Mouse (Mus musculus): ENCODE measurements around the gene Pitpnm3.

The Pitpnm3 gene

DNA sequence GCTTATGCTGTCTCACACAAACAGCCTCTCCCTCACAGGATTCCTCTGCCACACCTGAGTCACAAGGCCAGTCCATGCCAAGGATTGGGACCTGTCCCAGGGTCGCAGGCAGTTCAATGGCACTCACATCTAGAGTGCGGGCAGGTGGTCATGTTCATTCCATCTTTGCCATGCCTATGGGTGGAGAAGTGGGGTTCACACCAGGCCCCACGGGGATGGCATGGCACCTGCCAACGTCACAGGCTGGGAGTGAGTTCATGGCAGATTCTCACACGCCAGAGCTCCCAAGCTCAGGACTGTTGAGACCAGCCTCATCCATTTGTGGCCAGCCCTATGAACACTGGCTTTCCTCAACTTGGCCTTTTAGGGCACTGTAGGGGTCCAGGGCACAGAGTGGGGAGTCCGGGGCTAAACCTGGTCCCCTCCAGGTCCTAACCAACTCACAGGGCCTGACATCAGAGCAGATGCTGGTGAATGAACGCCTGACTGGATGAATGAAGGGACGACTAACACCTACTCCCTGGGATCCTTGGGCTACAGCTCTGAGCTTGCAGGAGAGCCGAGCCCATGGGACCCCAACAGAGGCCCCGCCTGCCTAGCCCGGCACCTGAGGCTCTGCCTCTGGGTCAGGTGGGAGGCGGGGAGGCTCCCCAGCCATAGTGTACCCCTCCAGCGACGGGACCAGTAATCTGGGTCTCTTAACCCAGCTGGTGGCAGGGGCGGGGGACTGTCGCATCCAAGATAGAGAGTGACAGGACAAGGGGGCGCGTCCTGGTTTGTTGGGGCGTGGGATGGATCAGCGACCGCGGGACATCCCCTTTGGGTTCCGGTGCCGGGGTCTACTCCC, 819 bp downstream of the Pitpnm3 start:
- DNase-seq: no peak

DNA sequence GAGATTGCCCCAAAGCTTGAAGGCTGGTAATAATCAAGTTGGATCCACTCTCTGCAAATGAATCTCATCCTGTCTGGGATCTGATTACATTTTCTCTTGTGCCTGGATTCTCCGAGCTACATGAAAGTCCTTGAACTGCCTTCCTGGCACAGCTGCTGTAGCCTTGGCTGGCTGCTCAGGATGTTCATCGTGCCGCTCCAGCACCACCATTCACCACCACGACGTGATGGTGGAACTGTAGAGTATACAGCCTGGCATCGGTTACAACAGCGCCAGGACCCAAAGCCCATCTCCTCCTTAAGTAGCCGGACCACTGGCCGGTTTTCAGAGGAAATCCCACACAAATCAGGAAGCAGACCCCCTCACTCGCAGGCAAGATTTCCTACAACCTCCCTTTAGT, 2.5 kb downstream of the Pitpnm3 start:
- DNase-seq: no peak

DNA sequence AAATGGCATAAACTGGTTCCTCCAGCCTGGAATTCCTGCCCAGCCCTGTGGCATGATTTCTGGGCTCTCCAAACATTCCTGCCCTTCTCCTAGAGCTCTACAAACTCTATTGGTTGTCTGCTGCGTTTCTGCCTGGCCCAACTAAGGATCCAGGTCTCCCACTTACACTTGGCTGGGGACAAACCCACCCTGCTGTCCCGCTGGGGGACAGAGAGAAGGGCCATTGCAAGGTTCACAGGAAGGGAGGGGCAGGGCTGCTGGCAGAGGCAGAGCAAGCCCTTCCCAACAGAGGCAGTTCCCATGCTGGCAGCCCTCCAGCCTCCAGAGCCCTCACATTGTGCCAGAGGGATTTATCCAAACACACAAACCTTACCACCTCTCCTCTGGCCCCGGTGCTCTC, 3.3 kb downstream of the Pitpnm3 start:
- peak; percentile 64 to 70 for DNase-seq

DNA sequence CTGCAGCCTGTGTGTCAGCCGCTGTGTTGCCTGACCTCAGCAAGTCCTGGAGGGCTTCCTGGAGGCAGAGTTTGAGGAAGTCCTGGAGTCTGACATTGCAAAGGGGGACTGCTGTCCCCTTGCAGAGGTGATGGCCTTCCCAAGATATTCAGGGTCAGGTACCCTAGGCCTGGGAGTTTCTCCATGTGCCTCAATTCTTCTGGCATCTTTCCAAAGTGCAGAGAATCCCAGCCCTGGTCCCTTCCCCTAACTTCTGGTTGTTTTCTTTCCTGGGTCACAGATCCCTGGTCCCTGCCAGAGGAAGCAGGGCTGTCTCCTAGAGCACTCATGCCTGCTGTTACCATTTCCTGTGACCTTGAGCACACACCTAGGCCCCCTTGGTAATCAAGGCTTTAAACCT, 3.9 kb downstream of the Pitpnm3 start:
- no peak for DNase-seq

DNA sequence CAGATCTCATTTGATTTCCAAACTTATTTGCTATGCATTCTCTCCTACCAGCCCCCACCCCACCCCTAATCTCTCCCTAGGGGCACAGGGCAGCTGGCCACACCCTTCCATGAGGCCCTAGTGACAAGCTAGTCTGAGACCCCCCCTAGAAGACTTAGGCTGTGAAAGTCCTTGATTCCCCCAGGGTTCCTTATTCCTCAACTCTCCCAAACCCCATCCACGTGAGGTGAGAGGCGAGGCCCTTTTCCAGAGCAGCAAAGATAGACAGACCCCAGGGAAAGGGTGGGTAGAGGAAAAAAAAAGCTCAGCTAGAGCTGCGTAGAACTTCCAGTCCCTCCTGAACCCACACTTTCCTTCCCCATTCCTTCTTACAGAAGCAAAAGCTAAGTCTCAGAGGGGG, 4.7 kb downstream of the Pitpnm3 start:
- no peak for DNase-seq

DNA sequence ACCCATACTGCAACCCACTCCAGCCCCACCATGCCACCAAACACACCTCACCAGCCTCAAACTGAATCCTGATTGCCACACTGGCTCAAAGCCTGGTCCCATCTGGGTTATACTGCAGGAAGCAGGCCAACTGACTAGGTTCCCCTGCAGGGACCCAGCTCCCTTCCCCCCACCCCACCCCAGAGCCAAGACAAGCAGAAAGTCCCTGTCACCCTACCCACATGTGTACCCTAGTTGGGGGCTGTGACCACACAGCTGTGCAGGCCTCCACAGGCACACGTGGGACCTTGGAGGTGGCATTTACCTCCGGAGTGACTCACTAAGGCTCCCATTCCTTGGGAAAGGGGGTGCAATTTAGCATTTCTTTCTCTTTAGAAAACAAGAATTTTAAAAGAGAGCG, 5.1 kb downstream of the Pitpnm3 start:
- DNase-seq: no peak

DNA sequence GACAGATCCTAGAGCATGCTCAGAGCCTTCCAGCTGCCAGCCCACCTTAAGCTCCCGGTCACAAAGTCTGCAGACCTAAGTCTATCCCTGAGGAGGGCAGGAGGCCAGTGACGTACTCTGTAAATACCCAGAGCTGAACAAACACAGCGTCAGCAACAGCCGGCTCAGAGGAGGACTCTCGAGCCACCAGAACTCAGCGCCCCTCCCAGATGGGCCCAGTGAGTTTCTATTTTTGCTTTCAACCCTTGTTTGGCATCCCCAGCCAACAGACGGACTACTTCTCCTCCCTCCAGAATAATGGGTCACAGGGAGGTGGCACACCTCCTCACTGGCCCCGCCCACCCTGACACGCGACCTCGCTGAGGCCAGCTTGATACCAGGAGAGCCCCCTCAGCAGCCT, 5.6 kb downstream of the Pitpnm3 start:
- DNase-seq: no peak

DNA sequence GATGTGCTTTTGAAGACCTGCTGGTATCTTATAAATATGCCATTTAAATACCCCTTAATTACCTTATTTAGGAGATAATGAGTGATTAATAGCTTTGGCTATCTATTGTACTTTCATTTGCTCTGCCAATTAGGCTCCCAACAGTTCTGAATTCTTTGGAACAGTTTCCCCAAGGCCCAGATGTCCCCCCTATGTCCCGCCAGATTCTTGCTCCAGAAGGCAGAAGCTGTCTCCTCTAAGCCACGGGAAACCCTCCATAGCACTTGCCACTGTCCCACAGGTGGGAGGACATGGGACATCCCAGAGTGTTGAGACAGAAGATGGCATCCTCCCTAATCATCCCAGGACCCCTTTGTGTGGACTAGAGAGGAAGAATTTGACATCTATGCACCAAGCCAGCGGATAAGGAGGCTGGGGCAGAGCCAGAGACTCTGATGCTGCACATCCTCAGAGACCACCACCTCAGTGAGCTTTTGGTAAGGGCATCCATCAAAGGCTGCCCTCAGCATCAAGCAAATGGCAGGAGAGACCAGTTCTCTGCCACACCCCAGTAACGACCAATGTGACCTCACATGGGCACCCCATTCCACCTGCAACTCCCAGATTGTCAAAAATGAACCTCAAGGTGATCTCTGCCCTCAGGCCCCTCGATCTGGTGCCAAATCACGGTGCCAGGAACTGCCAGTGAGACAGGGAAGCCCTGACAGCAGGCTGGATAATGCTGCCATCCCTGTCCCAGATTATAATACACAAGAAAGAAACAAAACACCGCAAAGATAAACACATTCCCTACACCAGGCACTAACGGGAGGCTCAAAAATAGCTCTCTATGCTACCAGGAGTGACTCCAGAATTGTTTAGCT, 6.3 kb downstream of the Pitpnm3 start:
- DNase-seq: no peak

DNA sequence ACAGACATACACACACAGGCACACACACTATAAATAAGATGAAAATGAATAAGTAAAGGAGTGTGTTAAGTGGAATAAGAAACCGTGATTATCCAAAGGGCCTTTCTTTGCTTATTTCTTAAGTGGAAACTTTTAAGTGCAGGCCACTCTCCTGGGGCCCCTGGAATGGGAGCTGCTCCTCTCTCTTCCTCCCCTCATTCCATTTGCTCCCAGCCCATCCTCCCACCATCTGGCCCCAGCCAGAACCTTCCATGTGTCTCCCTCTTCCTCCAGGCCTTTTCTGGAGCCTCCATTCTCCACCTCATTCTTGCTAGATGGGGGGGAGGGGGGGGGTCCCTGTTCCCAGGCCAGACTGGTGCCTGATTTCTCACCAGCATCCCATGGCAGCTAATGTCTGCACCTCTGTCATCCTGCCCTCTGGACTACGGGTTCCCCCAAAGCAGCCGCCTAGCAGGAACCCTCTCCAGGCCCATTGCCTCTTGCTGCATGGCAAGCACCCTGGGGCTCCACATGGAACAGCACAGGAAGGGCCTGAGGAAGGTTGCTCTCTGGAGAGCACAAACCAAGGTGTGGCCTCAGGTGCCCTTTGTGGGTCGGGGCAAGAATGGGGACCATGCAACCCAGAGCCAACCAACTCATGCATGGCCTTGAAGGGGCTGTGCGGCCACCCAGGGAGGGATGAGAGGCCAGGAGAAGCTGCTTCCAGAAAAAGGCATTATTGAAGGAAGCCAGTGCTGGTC, 8.0 kb downstream of the Pitpnm3 start:
- DNase-seq: no peak

DNA sequence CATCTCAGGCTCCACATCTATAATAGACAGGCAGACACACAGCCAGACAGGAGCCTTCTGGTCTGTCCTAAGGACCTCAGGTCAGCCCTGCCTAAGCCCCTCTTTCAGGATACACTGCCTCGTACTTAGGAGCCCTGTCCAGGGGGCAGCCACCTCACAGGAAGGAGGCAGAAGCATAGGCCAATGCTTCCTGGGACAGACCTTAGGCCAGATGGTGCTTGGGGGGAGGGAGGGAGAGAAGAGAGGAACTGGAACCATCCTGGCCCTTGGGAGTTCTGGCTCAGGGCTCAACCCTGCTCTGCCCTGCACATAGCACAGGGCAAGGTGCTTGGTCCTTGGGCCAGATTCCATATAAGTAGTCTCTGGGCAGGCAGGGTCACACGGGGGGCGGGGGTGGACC, 9.8 kb downstream of the Pitpnm3 start:
- no peak for DNase-seq

DNA sequence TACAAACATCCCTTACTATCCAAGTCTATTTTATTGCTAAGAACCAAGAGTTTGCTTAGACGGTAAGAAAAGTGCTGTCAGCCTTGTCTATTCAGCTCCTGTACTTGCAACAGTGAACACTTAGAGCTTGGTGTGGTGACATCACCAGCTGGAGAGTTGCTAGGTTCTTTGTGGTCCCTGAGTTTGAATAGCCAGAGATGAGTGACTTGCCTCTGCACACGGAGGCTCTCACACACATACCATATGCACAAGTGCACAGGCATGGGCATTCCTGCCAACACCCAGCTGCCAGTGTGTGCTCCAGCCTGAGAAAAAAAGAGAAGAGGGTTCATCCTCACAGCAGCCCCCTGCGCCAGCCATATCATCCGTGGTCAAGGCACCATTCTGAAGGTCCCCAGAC, 12.0 kb downstream of the Pitpnm3 start:
- no peak for DNase-seq

DNA sequence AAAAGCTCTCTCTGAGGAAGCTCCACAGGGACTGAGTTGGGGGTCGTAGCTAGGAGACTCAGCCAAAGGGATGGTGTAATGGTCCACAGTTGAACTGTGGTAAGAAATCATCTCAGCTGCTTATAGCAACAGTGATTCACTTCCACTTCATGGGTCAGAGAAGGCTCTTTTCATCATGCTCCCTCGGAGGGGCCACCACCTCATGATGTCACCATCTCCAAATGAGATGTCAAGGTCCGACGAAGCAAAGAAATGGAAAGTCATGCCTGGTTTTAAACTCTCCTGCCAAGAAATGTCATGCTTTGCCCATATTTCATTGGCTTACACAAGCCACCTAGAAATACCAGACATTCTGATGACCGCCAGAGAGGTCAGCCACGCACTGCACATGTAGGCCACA, 15.2 kb downstream of the Pitpnm3 start:
- no peak for DNase-seq

DNA sequence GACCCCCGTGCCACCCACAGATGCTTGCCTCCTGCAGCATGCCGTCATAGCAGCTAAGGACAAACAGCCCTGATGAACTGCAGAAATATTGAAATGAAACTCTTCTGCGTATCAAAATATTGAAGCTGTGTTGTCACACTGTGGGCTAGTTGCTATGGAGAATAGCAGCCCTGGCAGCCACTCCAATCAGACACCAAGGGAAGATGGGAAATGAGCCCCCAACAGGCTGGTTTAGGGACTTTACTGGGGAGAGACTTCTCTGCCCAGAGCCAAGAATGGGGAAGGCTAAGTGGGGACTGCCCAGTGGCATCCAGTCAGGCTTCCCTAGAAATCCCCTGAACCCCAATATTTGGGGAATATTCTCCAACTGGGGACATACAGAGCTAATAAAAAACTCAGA, 16.9 kb downstream of the Pitpnm3 start:
- DNase-seq: no peak

DNA sequence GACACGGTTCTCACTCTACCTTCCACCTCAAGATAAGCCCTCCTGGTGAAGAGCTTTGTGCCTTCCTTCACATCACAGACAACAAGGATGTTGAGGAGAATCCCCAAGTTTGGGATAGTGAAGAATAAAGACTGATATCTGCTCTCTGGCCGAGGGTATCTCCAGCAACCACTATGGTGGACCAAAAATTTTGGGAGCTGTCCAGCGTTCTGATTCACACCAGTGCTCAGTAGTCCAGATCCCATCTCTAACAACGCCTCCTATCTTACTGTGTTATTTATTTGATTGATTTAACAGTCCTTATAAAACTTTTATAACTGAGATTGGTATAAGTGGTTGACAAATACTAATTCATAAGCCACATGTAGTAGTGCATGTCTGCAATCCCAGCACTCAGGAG, 22.3 kb downstream of the Pitpnm3 start:
- no peak for DNase-seq

DNA sequence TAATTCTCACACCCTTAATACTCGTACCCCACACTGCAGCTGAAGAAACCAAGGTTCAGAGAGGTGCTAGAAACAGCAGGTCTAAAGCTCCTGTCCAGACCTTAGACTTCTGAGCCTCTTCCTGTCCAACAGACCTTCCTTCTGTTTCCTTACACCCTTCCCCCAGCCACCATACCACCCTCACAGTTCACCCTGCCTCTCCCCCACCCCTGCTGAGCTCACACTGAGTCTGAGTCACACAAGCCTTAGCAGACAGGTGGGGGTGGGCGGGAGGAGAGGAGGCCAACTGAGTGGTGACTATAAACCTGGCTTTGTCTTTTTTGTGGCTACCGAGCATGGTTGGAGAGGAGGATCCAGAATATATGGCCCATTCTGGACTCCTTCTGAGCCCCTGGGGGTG, 24.9 kb downstream of the Pitpnm3 start:
- no peak for DNase-seq

DNA sequence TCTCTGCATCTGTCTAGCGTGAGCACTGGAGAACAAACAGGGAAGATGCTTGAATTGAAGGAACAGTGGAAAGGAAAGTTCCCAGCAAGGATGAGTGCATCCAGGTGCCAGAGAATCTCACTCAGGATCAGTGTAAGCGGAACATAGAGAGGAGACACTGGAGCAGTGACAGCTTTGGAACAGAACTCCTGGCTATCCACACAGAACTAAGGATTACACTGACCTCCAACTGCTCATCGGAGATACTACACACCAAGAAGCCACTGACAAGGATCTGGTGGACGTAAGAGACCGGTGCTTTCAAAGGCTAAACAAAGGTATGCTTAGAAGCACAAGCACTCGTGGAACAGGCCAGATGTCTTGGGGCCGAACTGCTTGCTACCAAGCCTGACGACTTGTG, 31.4 kb downstream of the Pitpnm3 start:
- no peak for DNase-seq

DNA sequence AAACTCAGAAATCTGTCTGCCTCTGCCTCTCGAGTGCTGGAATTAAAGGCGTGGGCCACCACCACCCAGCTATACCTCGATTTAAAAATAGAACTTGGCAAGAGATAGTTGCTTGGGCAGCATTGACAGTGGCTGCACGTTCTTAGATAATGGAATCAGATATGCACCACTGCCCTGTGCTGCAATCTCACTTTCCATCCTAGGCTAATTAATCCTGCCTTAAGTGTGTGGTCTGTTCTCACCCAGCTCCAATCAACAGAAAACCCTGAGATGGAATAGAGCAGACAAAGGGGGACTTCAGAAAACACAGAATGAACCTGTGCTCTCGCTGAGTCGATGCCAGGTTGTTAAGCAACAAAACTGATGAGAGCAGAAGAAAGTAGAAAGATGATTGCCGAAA, 32.0 kb downstream of the Pitpnm3 start:
- no peak for DNase-seq

DNA sequence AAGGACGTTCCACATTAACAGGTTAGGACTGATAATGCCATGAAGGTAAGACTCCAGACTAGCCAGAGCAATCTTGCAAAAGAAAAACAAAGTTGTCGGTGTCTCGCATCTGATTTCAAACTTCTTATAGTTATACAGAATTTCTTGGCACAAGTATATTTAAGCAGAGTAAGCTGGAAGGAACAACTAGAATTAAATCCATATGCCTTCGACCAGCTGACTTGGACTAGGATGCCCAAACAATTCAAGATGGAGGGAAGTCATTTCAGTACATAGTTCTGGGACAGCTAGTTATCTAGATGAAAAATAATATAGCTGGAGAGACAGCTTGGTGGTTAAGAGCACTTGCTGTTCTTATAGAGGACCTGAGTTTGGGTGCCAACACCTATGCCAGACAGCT, 34.6 kb downstream of the Pitpnm3 start:
- no peak for DNase-seq

DNA sequence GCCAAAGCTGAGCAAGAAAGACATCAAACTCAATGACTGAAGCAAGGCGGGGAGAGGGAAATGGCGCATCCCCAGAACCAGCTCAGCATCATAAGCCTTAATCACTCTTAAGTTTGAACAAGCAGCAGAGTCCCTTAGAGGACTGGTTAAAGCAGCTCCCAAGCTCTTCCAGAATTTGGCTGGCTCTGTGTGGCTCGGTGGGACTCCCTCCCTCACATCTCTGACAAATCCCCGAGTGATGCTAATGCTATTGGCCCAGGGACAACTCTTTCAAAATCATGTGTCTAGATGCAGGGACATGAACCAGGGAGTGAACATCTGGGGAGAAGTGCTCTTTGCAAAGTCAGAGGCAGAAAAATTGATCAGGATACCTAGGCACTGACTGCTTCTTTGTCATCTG, 36.4 kb downstream of the Pitpnm3 start:
- DNase-seq: no peak

DNA sequence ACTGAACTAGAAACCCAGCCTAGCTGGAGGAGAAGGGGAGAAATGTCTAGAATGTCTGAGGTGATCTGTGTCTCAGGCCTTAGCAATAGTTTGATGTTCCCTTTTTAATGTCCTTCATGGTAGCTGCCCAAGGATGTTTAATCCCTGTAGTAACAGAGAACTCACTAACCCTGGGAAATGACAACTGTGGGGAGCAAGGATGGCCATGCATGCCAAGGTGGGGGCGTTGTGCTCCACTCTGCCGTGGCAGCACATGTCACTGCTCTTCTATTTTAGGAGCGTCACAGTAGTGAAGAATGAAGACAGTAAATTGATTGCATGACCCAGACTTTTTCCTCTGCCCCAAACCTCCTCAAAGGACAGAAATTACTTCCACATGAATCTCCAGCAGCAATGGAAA, 37.6 kb downstream of the Pitpnm3 start:
- no peak for DNase-seq

DNA sequence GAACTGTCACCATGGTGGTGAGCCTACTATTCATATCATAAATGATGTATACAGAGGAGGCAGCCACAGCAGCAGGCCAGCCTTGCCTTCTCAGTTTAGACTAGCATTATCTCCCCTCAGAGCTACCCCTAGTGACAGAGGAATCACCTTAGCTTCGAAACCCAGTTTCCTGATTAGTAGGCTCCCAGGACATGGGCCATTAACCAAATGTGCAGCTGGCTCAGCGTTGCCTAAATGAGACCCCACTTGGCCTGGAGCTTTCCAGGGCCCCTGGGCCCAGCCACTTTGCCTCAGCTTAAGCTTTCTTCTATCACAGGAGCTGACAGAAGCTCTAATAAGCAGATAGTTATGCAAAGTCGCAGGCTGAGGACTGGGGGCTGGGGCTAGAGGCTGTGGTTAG, 39.6 kb downstream of the Pitpnm3 start:
- DNase-seq: no peak

DNA sequence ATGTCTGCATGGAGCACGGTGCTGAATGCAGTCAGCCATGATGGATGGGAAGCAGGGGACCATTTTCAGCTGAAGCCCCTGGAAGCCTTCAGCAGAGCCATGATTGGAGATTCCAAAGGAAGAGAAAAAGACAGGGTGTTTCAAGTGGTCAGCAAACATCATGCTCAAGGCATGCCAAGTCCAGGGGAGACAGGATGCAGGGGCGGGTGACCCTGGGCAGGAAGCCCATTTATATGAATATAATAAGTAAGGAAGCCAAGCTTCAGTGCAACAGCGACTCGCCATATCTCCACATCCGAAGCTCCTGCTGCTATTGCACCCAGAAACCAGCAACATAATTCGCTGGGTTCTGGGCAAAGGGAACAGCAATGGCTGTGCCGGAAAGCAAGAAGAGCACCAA, 41.1 kb downstream of the Pitpnm3 start:
- DNase-seq: peak; percentile 9 to 36

DNA sequence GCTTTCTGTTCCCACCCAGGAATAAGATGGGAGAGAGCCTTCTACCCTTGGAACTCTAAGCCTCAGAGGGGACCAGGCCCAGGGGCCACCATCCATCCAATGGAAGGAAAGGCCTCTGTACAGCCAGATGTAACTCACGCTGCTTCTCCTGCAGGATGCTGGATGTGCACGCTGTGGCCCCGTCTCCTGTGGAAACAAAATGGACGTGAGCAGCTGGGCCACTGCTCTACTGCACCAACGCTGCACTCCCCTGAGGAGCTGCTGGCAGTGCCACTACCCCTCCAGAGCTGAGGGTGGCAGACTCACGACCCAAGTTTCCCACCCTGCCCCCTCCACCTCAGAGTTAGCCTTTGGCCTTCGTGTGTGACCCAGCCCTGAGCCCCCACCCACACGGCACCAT, 43.2 kb downstream of the Pitpnm3 start:
- DNase-seq: no peak

Measured in kidney, adult 8-10 months (tissue).